Mouse (Mus musculus) inflammation-experienced regulatory T-cells, adult 6 months (primary cell): ENCODE data around the gene 4930404N11Rik. TPM values are rescaled to one million over a fixed set of nuclear protein-coding genes. Genes with fewer than 3 reads are reported as not detected.

Experiments used
- ATAC-seq: one replicate; pipeline ENCODE4 v1.8.0; 2017
- polyA plus RNA-seq, 3 experiments: library from polyadenylated mRNA; unstranded; fragments of 100-300 nt; shearing (Covaris generic); gene quantifications; one replicate each; pipeline ENCODE4 v1.2.1; 2017

4930404N11Rik gene
- polyA plus RNA-seq, 3 experiments from 2014 or later: 0.26 to 1.7 (median 0.96) TPM

- no peak for ATAC-seq
Measured at GRCm38 (mm10) chr10:81354738-81355477, 10.7 kb downstream of the 4930404N11Rik start.

- no peak for ATAC-seq
Measured at GRCm38 (mm10) chr10:81351678-81352291, 13.8 kb downstream of the 4930404N11Rik start.

- peak; percentile 96 for ATAC-seq
Measured at GRCm38 (mm10) chr10:81350351-81351063, 15.1 kb downstream of the 4930404N11Rik start, which contains the start of gene Hmg20b. Hmg20b (minus strand) TSS chr10:81350480.

- no peak for ATAC-seq
Measured at GRCm38 (mm10) chr10:81349961-81350350, 15.7 kb downstream of the 4930404N11Rik start.

- no peak for ATAC-seq
Measured at GRCm38 (mm10) chr10:81349146-81349545, 16.5 kb downstream of the 4930404N11Rik start.

- no peak for ATAC-seq
Measured at GRCm38 (mm10) chr10:81346453-81347067, 19.1 kb downstream of the 4930404N11Rik start.

- no peak for ATAC-seq
Measured at GRCm38 (mm10) chr10:81345162-81345534, 20.5 kb downstream of the 4930404N11Rik start.

GRCm38 (mm10) chr10:81344421-81345161, 21.0 kb downstream of the 4930404N11Rik start:
- peak; percentile 41 for ATAC-seq

- ATAC-seq: peak; percentile 33
Measured at GRCm38 (mm10) chr10:81342686-81343505, 22.7 kb downstream of the 4930404N11Rik start, which contains the start of gene Gipc3. Gipc3 (minus strand) TSS chr10:81343266.

GRCm38 (mm10) chr10:81341333-81341949, 24.2 kb downstream of the 4930404N11Rik start:
- ATAC-seq: peak; percentile 49

GRCm38 (mm10) chr10:81340551-81341332, 24.9 kb downstream of the 4930404N11Rik start:
- ATAC-seq: no peak

GRCm38 (mm10) chr10:81336558-81336957, 29.1 kb downstream of the 4930404N11Rik start:
- no peak for ATAC-seq

GRCm38 (mm10) chr10:81335393-81336340, 29.9 kb downstream of the 4930404N11Rik start:
- ATAC-seq: no peak

- no peak for ATAC-seq
Measured at GRCm38 (mm10) chr10:81334324-81334723, 31.3 kb downstream of the 4930404N11Rik start.

GRCm38 (mm10) chr10:81332277-81332676, 33.3 kb downstream of the 4930404N11Rik start:
- ATAC-seq: no peak

- no peak for ATAC-seq
Measured at GRCm38 (mm10) chr10:81330007-81330406, 35.6 kb downstream of the 4930404N11Rik start.

GRCm38 (mm10) chr10:81329194-81329975, 36.2 kb downstream of the 4930404N11Rik start:
- ATAC-seq: peak; percentile 79

GRCm38 (mm10) chr10:81328386-81328785, 37.2 kb downstream of the 4930404N11Rik start, which contains the start of gene Tbxa2r:
Tbxa2r (plus strand) TSS chr10:81328731.
- peak; percentile 66 for ATAC-seq
